Mouse (Mus musculus) inflammation-experienced regulatory T-cells, adult 6 months (primary cell): ENCODE measurements around the gene Fam162a. TPM values are rescaled to one million over a fixed set of nuclear protein-coding genes. Genes with fewer than 3 reads are reported as not detected.
"Not testable (repeated sequence)": the region's sequence is repeated elsewhere in the genome, so short reads cannot be mapped to it uniquely, and the experiment has no call there.

Experiments used
- ATAC-seq: one replicate; pipeline ENCODE4 v1.8.0; 2017
- polyA plus RNA-seq, 3 experiments: library from polyadenylated mRNA; unstranded; fragments of 100-300 nt; shearing (Covaris generic); gene quantifications; one replicate each; pipeline ENCODE4 v1.2.1; 2017

Fam162a gene
- 100 to 1,000 TPM in 2 of 3 experiments, 10 to 100 TPM in 1; 88.8 to 114 (median 113) TPM for polyA plus RNA-seq

GRCm38 (mm10) chr16:36071450-36072379 is at the start of gene Fam162a, which contains the start of gene Ccdc58:
TSS of gene Fam162a (minus strand) at chr16:36071594.
TSS of gene Ccdc58 (plus strand) at chr16:36071685.
- peak; percentile 84 for ATAC-seq

GRCm38 (mm10) chr16:36115751-36116150 is 44.4 kb upstream of the Fam162a start:
- not testable (repeated sequence) for ATAC-seq

- ATAC-seq = not testable (repeated sequence)
These were observed 40.1 kb upstream of the Fam162a start for GRCm38 (mm10) chr16:36111486-36111885.

- no peak for ATAC-seq
These were observed 30.8 kb upstream of the Fam162a start for GRCm38 (mm10) chr16:36102211-36102610.

GRCm38 (mm10) chr16:36101526-36101925 is 30.1 kb upstream of the Fam162a start:
- no peak for ATAC-seq

- not testable (repeated sequence) for ATAC-seq
These were observed 26.6 kb upstream of the Fam162a start for GRCm38 (mm10) chr16:36097813-36098499.

GRCm38 (mm10) chr16:36094079-36094478 is 22.7 kb upstream of the Fam162a start:
- no peak for ATAC-seq

GRCm38 (mm10) chr16:36090785-36091509 is 19.6 kb upstream of the Fam162a start:
- ATAC-seq = no peak

GRCm38 (mm10) chr16:36089850-36090616 is 18.6 kb upstream of the Fam162a start:
- no peak for ATAC-seq

- ATAC-seq = no peak
These were observed 17.7 kb upstream of the Fam162a start for GRCm38 (mm10) chr16:36089065-36089464.

GRCm38 (mm10) chr16:36087846-36088245 is 16.5 kb upstream of the Fam162a start:
- ATAC-seq = no peak

GRCm38 (mm10) chr16:36079916-36080315 is 8.5 kb upstream of the Fam162a start:
- no peak for ATAC-seq

GRCm38 (mm10) chr16:36074772-36075171 is 3.4 kb upstream of the Fam162a start:
- no peak for ATAC-seq

- ATAC-seq = no peak
These were observed 1.1 kb upstream of the Fam162a start for GRCm38 (mm10) chr16:36072410-36073011.

GRCm38 (mm10) chr16:36071071-36071449 is 334 bp downstream of the Fam162a start:
- ATAC-seq = peak; percentile 39

- no peak for ATAC-seq
These were observed 1.4 kb downstream of the Fam162a start for GRCm38 (mm10) chr16:36069819-36070575.

GRCm38 (mm10) chr16:36068356-36068755 is 3.0 kb downstream of the Fam162a start:
- ATAC-seq = no peak

- ATAC-seq = no peak
These were observed 3.7 kb downstream of the Fam162a start for GRCm38 (mm10) chr16:36067694-36068093.

GRCm38 (mm10) chr16:36064904-36065303 is 6.5 kb downstream of the Fam162a start:
- no peak for ATAC-seq

- no peak for ATAC-seq
These were observed 8.1 kb downstream of the Fam162a start for GRCm38 (mm10) chr16:36063315-36063714.

GRCm38 (mm10) chr16:36062534-36062933 is 8.9 kb downstream of the Fam162a start:
- not testable (repeated sequence) for ATAC-seq
